Mouse (Mus musculus) embryonic fibroblast, embryonic 13.5 days (primary cell): Measurements from ENCODE around the gene Gm45711.
A peak's percentile ranks its signal among the peaks of the same experiment; 100 is the strongest.

Experiments used
- CTCF ChIP-seq: IDR thresholded peaks from 2 replicates; pipeline ENCODE4 v1.5.1; 2011; ENCODE audit warnings: mild to moderate bottlenecking, control low read depth, low read length, moderate library complexity, borderline replicate concordance; ENCODE audit not compliant: insufficient read depth
- POLR2A ChIP-seq: IDR thresholded peaks from 2 replicates; pipeline ENCODE4 v1.6.1; 2011; ENCODE audit warnings: low read depth, mild to moderate bottlenecking, control low read depth, low read length, moderate library complexity

- peak; percentile 86 for TF ChIP-seq POLR2A
- no peak for TF ChIP-seq CTCF
Observed at GRCm38 (mm10) chr8:104341106-104341561, 31.3 kb upstream of the Gm45711 start.
